Mouse (Mus musculus) kidney, postnatal 4 days (tissue): Measurements from ENCODE around the gene Sept9.

ENCODE experiments used
- DNase-seq, 2 experiments: peaks; one replicate each; pipeline ENCODE4 v3.0.0; 2021; ENCODE audit warnings: mixed read lengths in 2 of 2

Gene Sept9

GRCm38 (mm10) chr11:117350462-117351222, 151.2 kb downstream of the Sept9 start:
- peak in 1 of 2 experiments; percentile 33 for DNase-seq

GRCm38 (mm10) chr11:117353126-117353525, 153.7 kb downstream of the Sept9 start:
- no peak for DNase-seq

GRCm38 (mm10) chr11:117354107-117354506, 154.6 kb downstream of the Sept9 start:
- DNase-seq, result peak; percentile 80 to 85

- DNase-seq, result no peak
Observed at GRCm38 (mm10) chr11:117356937-117357336, 157.5 kb downstream of the Sept9 start.

GRCm38 (mm10) chr11:117357916-117358639, 158.6 kb downstream of the Sept9 start:
- DNase-seq, result peak; percentile 98 to 99

- DNase-seq, result no peak
Observed at GRCm38 (mm10) chr11:117359161-117359560, 159.7 kb downstream of the Sept9 start.

- peak; percentile 86 to 88 for DNase-seq
Observed at GRCm38 (mm10) chr11:117359870-117360269, 160.4 kb downstream of the Sept9 start.

- DNase-seq, result no peak
Observed at GRCm38 (mm10) chr11:117360561-117360960, 161.1 kb downstream of the Sept9 start.

GRCm38 (mm10) chr11:117362307-117362706, 162.8 kb downstream of the Sept9 start:
- DNase-seq, result no peak

GRCm38 (mm10) chr11:117363918-117364317, 164.5 kb downstream of the Sept9 start:
- no peak for DNase-seq

- DNase-seq, result peak; percentile 57 to 67
Observed at GRCm38 (mm10) chr11:117366426-117366825, 167.0 kb downstream of the Sept9 start.

- DNase-seq, result peak in 1 of 2 experiments; percentile 49
Observed at GRCm38 (mm10) chr11:117366861-117367357, 167.4 kb downstream of the Sept9 start.

- no peak for DNase-seq
Observed at GRCm38 (mm10) chr11:117367937-117368336, 168.5 kb downstream of the Sept9 start.

- no peak for DNase-seq
Observed at GRCm38 (mm10) chr11:117369347-117369746, 169.9 kb downstream of the Sept9 start.

- peak in 1 of 2 experiments; percentile 26 for DNase-seq
Observed at GRCm38 (mm10) chr11:117370262-117370850, 170.9 kb downstream of the Sept9 start.

GRCm38 (mm10) chr11:117372537-117372936, 173.1 kb downstream of the Sept9 start:
- no peak for DNase-seq

GRCm38 (mm10) chr11:117373195-117373594, 173.7 kb downstream of the Sept9 start:
- no peak for DNase-seq

- no peak for DNase-seq
Observed at GRCm38 (mm10) chr11:117373870-117374269, 174.4 kb downstream of the Sept9 start.

GRCm38 (mm10) chr11:117374288-117374687, 174.8 kb downstream of the Sept9 start:
- DNase-seq, result no peak

- DNase-seq, result no peak
Observed at GRCm38 (mm10) chr11:117379774-117380173, 180.3 kb downstream of the Sept9 start.

- no peak for DNase-seq
Observed at GRCm38 (mm10) chr11:117384235-117384634, 184.8 kb downstream of the Sept9 start.

- DNase-seq, result peak; percentile 95 to 97
Observed at GRCm38 (mm10) chr11:117384897-117385296, 185.4 kb downstream of the Sept9 start.

GRCm38 (mm10) chr11:117385331-117386103, 186.1 kb downstream of the Sept9 start:
- no peak for DNase-seq
